In the genomic region with DNA sequence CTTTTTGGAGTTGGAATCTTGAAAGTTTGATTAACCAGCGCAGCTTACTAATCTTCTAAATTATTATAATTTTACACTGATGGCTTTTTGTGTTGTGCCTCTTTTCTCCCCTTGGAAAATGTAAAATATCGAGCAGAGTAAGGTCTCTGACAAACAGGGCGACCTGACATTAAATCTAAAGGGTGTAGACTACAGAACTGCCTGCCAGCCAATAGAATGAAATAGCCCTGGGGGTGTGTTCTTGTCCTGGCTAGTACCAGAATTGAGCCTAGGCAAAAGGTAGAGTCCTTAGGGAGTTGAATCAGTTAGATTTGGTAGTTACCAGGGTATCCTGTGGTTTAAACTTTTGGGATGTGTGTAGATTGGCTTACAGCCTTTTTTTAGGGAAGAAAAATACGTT, we compare ENCODE assay signal across 8 mouse cellular contexts. TPM values are rescaled to one million over a fixed set of nuclear protein-coding genes. Genes with fewer than 3 reads are reported as not detected.
A peak's percentile ranks its signal among the peaks of the same experiment; 100 is the strongest.
DNase-seq lines count a peak whose midpoint lies in the region; ATAC-seq lines count a peak whose summit lies in the region.

No protein-coding gene starts in this region.

- no peaks in the 10 kb centered on the region for H3K36me3 ChIP-seq in heart, embryonic 11.5 days (ENCODE audit: control insufficient read depth, insufficient read depth, low read length)
- H3K36me3 ChIP-seq in neural tube, embryonic 15.5 days, result 0 out of 2 replicates have a peak, but pooled peaks cover 4% of the 10 kb centered on the region

- H3K27ac ChIP-seq in heart, embryonic 11.5 days (ENCODE audit: low read depth, low read length), result 0 out of 2 replicates have a peak overlapping the region, but pooled peaks have one; percentile 98
- H3K27ac ChIP-seq in neural tube, embryonic 15.5 days (replicated peaks), result peak overlapping the region; percentile 96

- no peak for ATAC-seq in heart, embryonic 11.5 days (replicated peaks; ENCODE audit: insufficient number of reproducible peaks, low FRiP score, low TSS enrichment)
- ATAC-seq in neural tube, embryonic 15.5 days (ENCODE audit: low FRiP score), result no peak
- ATAC-seq in inflammation-experienced regulatory T-cells, adult 6 months, result no peak

- peak; percentile 21 to 33 for DNase-seq in heart, adult 9 months (ENCODE audit: low spot score in 2 of 2)
- DNase-seq in heart, postnatal 36 days, result no peak
- DNase-seq in adipocyte (ENCODE audit: low spot score), result peak; percentile 53
- DNase-seq in kidney, postnatal 36 days, result peak; percentile 59 to 83
- no peak for DNase-seq in spleen, postnatal 4 days (ENCODE audit: low spot score in 2 of 2)

- intact Hi-C loops in heart, postnatal 36 days (cut with DNase I), result loop anchor here (2.0 to 10.0 kb wide), 3 partner anchors 39 to 363 kb away; a partner anchor contains a TSS

- peak overlapping the region; percentile 96 for H3K9ac ChIP-seq in heart, embryonic 11.5 days (ENCODE audit: low read depth, low read length)
- H3K9ac ChIP-seq in neural tube, embryonic 15.5 days (replicated peaks), result peak overlapping the region; percentile 96

- H3K4me1 ChIP-seq in heart, embryonic 11.5 days (ENCODE audit: control insufficient read depth, insufficient read depth, low read length), result peaks cover 15% of the 10 kb centered on the region
- H3K4me1 ChIP-seq in neural tube, embryonic 15.5 days, result peaks cover 36% of the 10 kb centered on the region

- H3K27me3 ChIP-seq in heart, embryonic 11.5 days (ENCODE audit: control insufficient read depth, insufficient read depth, low read length), result no peaks in the 10 kb centered on the region
- H3K27me3 ChIP-seq in neural tube, embryonic 15.5 days (replicated peaks), result no peaks in the 10 kb centered on the region

- H3K4me3 ChIP-seq in heart, embryonic 11.5 days (ENCODE audit: low read depth, low read length), result peak overlapping the region; percentile 72
- peak overlapping the region; percentile 97 for H3K4me3 ChIP-seq in neural tube, embryonic 15.5 days (replicated peaks)

- peak overlapping the region; percentile 92 for H3K4me2 ChIP-seq in heart, embryonic 11.5 days
- H3K4me2 ChIP-seq in neural tube, embryonic 15.5 days, result peak overlapping the region; percentile 77

- WGBS in heart, embryonic 11.5 days (ENCODE audit: insufficient replicate concordance), result 2% methylated on average over 4 of the region's 4 CpGs
- WGBS in neural tube, embryonic 15.5 days, result 2% methylated on average over 4 of the region's 4 CpGs

- no peaks in the 10 kb centered on the region for H3K9me3 ChIP-seq in heart, embryonic 11.5 days (replicated peaks; ENCODE audit: control insufficient read depth, low read length)
- no peaks in the 10 kb centered on the region for H3K9me3 ChIP-seq in neural tube, embryonic 15.5 days (replicated peaks)

RNA-seq across cellular contexts. Expression of a gene that starts 1.2 kb away (rescaled TPM):
- 100 to 1,000 TPM; 140 to 154 TPM for total RNA-seq in heart, postnatal 36 days (2021)
- 64.4 and 67.3 TPM in 2 replicates for polyA plus RNA-seq in heart, embryonic 11.5 days (2014; fragmentation: Nextera tagmentation; extraction: Ambion mirVana)
- polyA plus RNA-seq in neural tube, embryonic 15.5 days (2015; fragmentation: Nextera tagmentation; extraction: Ambion mirVana), result 129 and 134 TPM in 2 replicates
- 10 to 100 TPM; 31.7 to 40.9 (median 36.1) TPM for polyA plus RNA-seq in inflammation-experienced regulatory T-cells, adult 6 months (2017; shearing (Covaris generic))

RNA-seq across cellular contexts. Expression of a gene that starts 1.4 kb away (rescaled TPM):
- total RNA-seq in heart, postnatal 36 days (2021), result 1 to 10 TPM; 6.7 to 8.6 TPM
- polyA plus RNA-seq in heart, embryonic 11.5 days (2014; fragmentation: Nextera tagmentation; extraction: Ambion mirVana), result 6.2 and 6.9 TPM in 2 replicates
- 5.4 and 7.0 TPM in 2 replicates for polyA plus RNA-seq in neural tube, embryonic 15.5 days (2015; fragmentation: Nextera tagmentation; extraction: Ambion mirVana)
- 10 to 100 TPM in 1 of 3 experiments, 1 to 10 TPM in 2; 6.5 to 11.2 (median 9.5) TPM for polyA plus RNA-seq in inflammation-experienced regulatory T-cells, adult 6 months (2017; shearing (Covaris generic))

RNA-seq across cellular contexts. Expression of a gene that starts 43.5 kb away (rescaled TPM):
- not detected for total RNA-seq in heart, postnatal 36 days (2021)
- polyA plus RNA-seq in heart, embryonic 11.5 days (2014; fragmentation: Nextera tagmentation; extraction: Ambion mirVana), result not detected in 2 replicates
- 0.72 TPM in 1 of 2 replicates, not detected in the other for polyA plus RNA-seq in neural tube, embryonic 15.5 days (2015; fragmentation: Nextera tagmentation; extraction: Ambion mirVana)
- not detected for polyA plus RNA-seq in inflammation-experienced regulatory T-cells, adult 6 months (2017; shearing (Covaris generic))

Comparison
In these comparisons a context has a peak if more than half of its experiments do, and no peak if none do; other contexts are left out.
1. DNase-seq: peak in heart, adult 9 months (2 of 2), adipocyte (single experiment) and kidney, postnatal 36 days (2 of 2); none in heart, postnatal 36 days (0 of 2) and spleen, postnatal 4 days (0 of 2).